Mouse (Mus musculus) thymus, adult 2 months (tissue): ENCODE data around the gene Tmprss9.

Experiments
- CTCF ChIP-seq: fragments of 200-500 bp; IDR thresholded peaks from 2 replicates; pipeline ENCODE4 v1.5.1; 2012; ENCODE audit warnings: mild to moderate bottlenecking, control low read depth, low read length, moderate library complexity, borderline replicate concordance; ENCODE audit not compliant: control insufficient read depth, poor library complexity, insufficient read depth; ENCODE audit errors: extremely low read depth
- POLR2A ChIP-seq: fragments of 200-500 bp; IDR thresholded peaks from 2 replicates; pipeline ENCODE4 v1.6.1; 2012; ENCODE audit warnings: mild to moderate bottlenecking, low read length, control low read depth, moderate library complexity; ENCODE audit not compliant: control insufficient read depth, poor library complexity, insufficient read depth; ENCODE audit errors: extremely low read depth

DNA sequence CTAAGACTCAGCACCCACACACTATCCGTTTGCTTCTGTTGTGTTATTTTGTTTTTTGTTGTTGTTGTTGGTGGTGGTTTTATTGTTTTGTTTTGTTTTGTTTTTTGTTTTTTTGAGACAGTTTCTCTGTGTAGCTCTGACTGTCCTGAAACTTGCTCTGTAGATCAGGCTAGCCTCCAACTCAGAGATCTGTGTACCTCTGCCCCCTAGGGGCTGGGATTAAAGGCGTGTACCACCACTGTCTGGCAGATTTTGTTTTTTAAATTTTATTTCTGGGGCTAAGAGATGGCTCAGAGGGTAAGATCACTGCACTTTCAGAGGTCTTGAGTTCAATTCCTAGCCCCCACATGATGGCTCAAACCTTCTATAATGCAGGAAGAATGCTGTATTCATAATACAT is 9.3 kb downstream of the Tmprss9 start:
- TF ChIP-seq CTCF: no peak
- no peak for TF ChIP-seq POLR2A
